Mouse (Mus musculus): ENCODE measurements around the gene Xrcc1.

- no peak for TF ChIP-seq CTCF (IDR thresholded peaks at IDR 0.05; ENCODE audit: borderline replicate concordance, extremely low read depth, insufficient read depth, insufficient read length)
- no peak for TF ChIP-seq POLR2A (IDR thresholded peaks at IDR 0.05; ENCODE audit: borderline replicate concordance, extremely low read depth, insufficient read depth, insufficient read length, poor library complexity, severe bottlenecking)
Observed at GRCm38 (mm10) chr7:24610144-24610878, 64.2 kb downstream of the Xrcc1 start, which contains the start of gene Phldb3.

All from brain, embryonic 14.5 days (tissue).